Mouse (Mus musculus) liver, adult 2 months (tissue): Measurements from ENCODE around the gene Hid1. TPM values are rescaled to one million over a fixed set of nuclear protein-coding genes. Genes with fewer than 3 reads are reported as not detected.

ENCODE experiments used
- DNase-seq: peaks from one replicate; pipeline ENCODE4 v3.0.0-alpha.2; 2011; ENCODE audit warnings: low read depth, low spot score; ENCODE audit errors: extremely low read depth
- H3K27ac ChIP-seq: fragments of 200-500 bp; replicated peaks from 2 replicates; pipeline ENCODE4 v1.5.1; 2012; ENCODE audit warnings: low read depth, mild to moderate bottlenecking, control low read depth, inconsistent platforms, low read length; ENCODE audit not compliant: insufficient read depth
- H3K27me3 ChIP-seq: fragments of 200-500 bp; 2 replicates; pipeline ENCODE4 v1.6.1; 2012; ENCODE audit warnings: mild to moderate bottlenecking, moderate library complexity, low read length, inconsistent platforms; ENCODE audit not compliant: control insufficient read depth, insufficient read depth
- H3K36me3 ChIP-seq: fragments of 200-500 bp; 2 replicates; pipeline ENCODE4 v1.6.1; 2012; ENCODE audit warnings: low read length, inconsistent platforms; ENCODE audit not compliant: control insufficient read depth, insufficient read depth
- H3K4me1 ChIP-seq: fragments of 200-500 bp; 2 replicates; pipeline ENCODE4 v1.6.1; 2011; ENCODE audit warnings: low read length; ENCODE audit not compliant: control insufficient read depth, insufficient read depth
- H3K4me3 ChIP-seq: fragments of 200-500 bp; 2 replicates; pipeline ENCODE4 v1.5.1; 2011; ENCODE audit warnings: low read depth, mild to moderate bottlenecking, control low read depth, low read length, moderate library complexity; ENCODE audit not compliant: insufficient read depth
- H3K79me2 ChIP-seq: fragments of 200-500 bp; 2 replicates; pipeline ENCODE4 v1.6.1; 2012; ENCODE audit warnings: inconsistent platforms, mild to moderate bottlenecking, low read length, moderate library complexity; ENCODE audit not compliant: control insufficient read depth, insufficient read depth
- H3K9ac ChIP-seq: fragments of 200-500 bp; 2 replicates; pipeline ENCODE4 v1.6.1; 2012; ENCODE audit warnings: low read depth, mild to moderate bottlenecking, control low read depth, inconsistent platforms, low read length
- CTCF ChIP-seq: fragments of 200-500 bp; IDR thresholded peaks from 2 replicates; pipeline ENCODE4 v1.5.1; 2011; ENCODE audit warnings: low read depth, low read length, control low read depth
- POLR2A ChIP-seq: fragments of 200-500 bp; IDR thresholded peaks from 2 replicates; pipeline ENCODE4 v1.6.1; 2011; ENCODE audit warnings: low read length, control low read depth; ENCODE audit not compliant: insufficient read depth; ENCODE audit errors: extremely low read depth
- WGBS: fragments of 180-500 bp; shearing (Covaris S2); methylation state at CpG from one replicate; pipeline ENCODE4 v1.1.7; 2018; 5-methylcytosine and 5-hydroxymethylcytosine counted together
- polyA plus RNA-seq: library from polyadenylated mRNA; depleted of rRNA; stranded (reverse); fragments of >200 nt; gene quantifications from 2 replicates; pipeline ENCODE4 v1.2.3, GENCODE M21; 2012
- total RNA-seq: library from RNA; depleted of rRNA; stranded (reverse); fragments of >200 nt; gene quantifications from 2 replicates; pipeline ENCODE4 v1.2.3, GENCODE M21; 2014

The Hid1 gene
- total and polyA plus RNA-seq, 2 experiments, result 0.55 to 3.1 TPM

DNA sequence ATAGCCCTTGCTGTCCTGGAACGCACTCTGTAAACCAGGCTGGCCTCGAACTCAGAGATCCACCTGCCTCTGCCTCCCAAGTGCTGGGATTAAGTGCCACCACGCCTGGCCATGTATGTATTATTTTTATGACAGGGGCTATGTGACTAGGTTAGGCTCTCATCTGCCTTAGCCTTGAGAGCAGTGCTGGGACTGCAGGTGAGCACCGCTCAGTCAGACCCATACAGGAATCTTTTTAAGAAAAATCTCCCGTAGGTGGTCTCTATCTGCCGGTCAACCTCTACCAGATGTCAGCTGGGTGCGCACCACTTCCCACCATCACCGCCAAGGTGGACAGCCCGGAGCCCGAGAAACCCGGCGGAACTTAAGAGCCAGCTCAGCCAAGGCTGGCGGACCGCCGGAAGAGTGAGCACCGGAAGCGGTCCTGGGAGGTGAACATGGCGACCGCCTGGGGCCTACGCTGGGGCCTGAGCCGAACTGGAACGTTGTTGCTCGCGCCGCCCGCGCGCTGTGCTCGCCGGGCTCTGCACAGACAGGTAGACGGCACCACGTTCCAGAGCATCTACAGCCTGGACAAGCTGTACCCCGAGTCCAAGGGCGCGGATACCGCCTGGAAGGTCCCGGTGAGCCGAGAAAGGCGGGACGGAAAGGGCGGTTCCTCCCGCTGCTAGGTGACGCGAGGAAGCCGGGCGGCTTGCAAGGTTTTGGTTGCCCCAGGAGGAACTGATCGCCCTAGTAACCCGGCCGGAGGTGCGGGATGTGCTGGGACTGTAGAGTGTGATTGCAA lies 36.0 kb upstream of the Hid1 start, which contains the start of gene Mrpl58:
Gene Mrpl58, plus strand, starts transcription at position 415 of the 787 bp plus-strand sequence.
- H3K4me3 ChIP-seq, result peak within 1 kb of the TSS; percentile 82
- no peaks in the 10 kb centered on the region; the same call in 1 of the 2 replicates for H3K79me2 ChIP-seq
- 3% methylated on average over 50 of the region's 50 CpGs for WGBS
- H3K27me3 ChIP-seq, result no peaks in the 10 kb centered on the region
- H3K9ac ChIP-seq, result peak within 1 kb of the TSS; percentile 89
- peaks cover 2% of the 10 kb centered on the region; the same call in 1 of the 2 replicates for H3K4me1 ChIP-seq
- no peaks in the 10 kb centered on the region for H3K36me3 ChIP-seq
- peak within 1 kb of the TSS; percentile 76 for H3K27ac ChIP-seq
- TF ChIP-seq POLR2A, result peak; percentile 56; the same call in 1 of the 2 replicates
- no peak for TF ChIP-seq CTCF
- peak; percentile 74 for DNase-seq

DNA sequence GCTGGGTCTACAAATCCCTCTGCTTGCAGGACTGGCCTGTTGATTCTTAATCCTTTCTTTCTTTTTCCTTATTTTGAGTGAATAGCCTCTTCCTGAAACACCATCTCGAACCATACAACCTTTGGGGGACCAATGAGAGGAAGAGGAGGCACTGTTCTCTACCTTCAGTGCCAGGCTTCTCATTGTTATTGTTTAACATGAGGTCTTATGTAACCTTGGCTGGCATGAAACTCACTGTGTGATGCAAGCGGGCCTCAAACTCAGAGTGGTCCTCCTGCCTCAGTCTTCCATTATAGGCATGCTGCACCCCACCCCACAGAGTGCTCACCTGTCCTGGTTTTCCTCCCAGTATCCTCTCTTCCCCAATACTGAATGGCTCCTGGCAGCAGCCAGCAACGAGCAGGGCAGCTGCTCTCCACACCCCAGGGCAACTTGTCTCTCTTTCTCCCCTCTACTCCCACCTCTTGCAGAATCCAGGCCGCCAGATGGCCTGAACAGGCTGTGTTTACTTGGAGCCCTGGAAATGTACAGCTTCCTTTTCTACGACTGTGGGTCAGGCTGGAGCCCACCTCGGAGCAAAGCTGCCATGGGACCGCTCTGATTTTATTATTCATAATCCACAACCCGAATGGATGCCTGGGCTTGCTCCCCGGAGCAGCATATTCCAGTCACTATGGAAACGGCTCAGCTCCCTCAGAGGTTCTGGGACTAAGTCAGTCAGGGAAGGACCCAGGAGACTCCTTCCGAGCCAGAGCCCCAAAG lies 33.3 kb upstream of the Hid1 start:
- TF ChIP-seq POLR2A (no peak), CTCF (no peak)
- Histone ChIP-seq H3K4me3 (no peak overlapping the region), H3K9ac (no peak overlapping the region), H3K27me3 (no peaks in the 10 kb centered on the region), H3K36me3 (no peaks in the 10 kb centered on the region), H3K79me2 (no peaks in the 10 kb centered on the region; the same call in 1 of the 2 replicates), H3K27ac (no peak overlapping the region), H3K4me1 (peaks cover 2% of the 10 kb centered on the region; the same call in 1 of the 2 replicates)
- no peak for DNase-seq
- WGBS, result 62% methylated on average over 11 of the region's 11 CpGs

GRCm38 (mm10) chr11:115400126-115400525 lies 32.6 kb upstream of the Hid1 start:
- WGBS, result 72% methylated on average over 3 of the region's 3 CpGs
- Histone ChIP-seq H3K4me1 (peaks cover 2% of the 10 kb centered on the region; the same call in 1 of the 2 replicates), H3K9ac (no peak overlapping the region), H3K79me2 (no peaks in the 10 kb centered on the region; the same call in 1 of the 2 replicates), H3K27ac (no peak overlapping the region), H3K27me3 (no peaks in the 10 kb centered on the region), H3K36me3 (no peaks in the 10 kb centered on the region), H3K4me3 (no peak overlapping the region)
- DNase-seq, result no peak
- TF ChIP-seq CTCF (no peak), POLR2A (no peak)

DNA sequence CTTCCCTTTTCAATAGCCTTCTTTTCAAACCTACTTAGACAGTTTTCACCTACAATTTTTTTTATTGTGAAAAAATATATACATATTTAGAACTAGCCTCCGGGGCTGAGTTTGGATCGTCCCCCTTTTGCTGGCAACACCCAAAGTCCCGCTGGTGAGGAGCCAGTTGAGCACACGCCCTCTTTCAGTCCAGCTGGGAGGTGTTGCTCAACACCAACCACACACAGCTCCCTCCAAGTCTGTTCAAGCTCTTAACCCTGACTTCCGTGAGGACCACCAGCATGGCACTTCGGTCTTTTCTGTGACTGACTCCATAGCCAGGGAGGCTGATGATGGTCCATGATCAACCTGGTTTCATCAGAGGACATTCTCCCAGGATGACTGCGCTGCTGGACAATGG lies 30.5 kb upstream of the Hid1 start:
- Histone ChIP-seq H3K9ac (no peak overlapping the region), H3K27me3 (0 out of 2 replicates have a peak, but pooled peaks cover 2% of the 10 kb centered on the region), H3K79me2 (no peaks in the 10 kb centered on the region), H3K4me1 (no peaks in the 10 kb centered on the region), H3K27ac (no peak overlapping the region), H3K36me3 (no peaks in the 10 kb centered on the region), H3K4me3 (no peak overlapping the region)
- TF ChIP-seq CTCF, result no peak
- TF ChIP-seq POLR2A, result no peak
- no peak for DNase-seq
- WGBS, result 35% methylated on average over 7 of the region's 7 CpGs

DNA sequence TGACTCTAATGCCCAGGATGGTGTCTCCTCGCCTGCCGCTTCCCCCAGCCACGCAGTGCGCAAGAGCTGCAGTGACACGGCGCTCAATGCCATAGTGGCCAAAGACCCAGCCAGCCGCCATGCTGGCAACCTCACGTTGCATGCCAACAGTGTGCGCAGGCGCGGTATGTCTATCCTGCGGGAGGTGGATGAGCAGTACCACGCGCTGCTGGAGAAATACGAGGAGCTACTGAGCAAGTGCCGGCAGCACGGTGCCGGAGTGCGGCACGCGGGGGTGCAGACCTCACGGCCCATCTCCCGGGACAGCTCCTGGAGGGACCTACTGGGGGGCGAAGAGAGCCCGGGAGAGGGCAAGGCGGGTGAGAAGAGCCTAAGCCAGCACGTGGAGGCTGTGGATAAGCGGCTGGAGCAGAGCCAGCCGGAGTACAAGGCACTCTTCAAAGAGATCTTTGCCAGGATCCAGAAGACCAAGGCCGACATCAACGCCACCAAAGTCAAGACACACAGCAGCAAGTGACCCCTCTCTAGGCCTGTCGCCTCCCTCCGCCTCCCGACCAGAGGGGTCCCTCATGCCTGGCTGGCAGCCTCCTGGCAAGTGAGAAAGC lies 26.3 kb upstream of the Hid1 start:
- H3K27ac ChIP-seq, result no peak overlapping the region
- no peaks in the 10 kb centered on the region for H3K79me2 ChIP-seq
- no peak overlapping the region for H3K9ac ChIP-seq
- no peak for DNase-seq
- 51% methylated on average over 34 of the region's 34 CpGs for WGBS
- TF ChIP-seq CTCF (no peak), POLR2A (no peak)
- H3K4me1 ChIP-seq, result no peaks in the 10 kb centered on the region
- 0 out of 2 replicates have a peak, but pooled peaks cover 2% of the 10 kb centered on the region for H3K27me3 ChIP-seq
- peak overlapping the region; percentile 20; the same call in 1 of the 2 replicates for H3K4me3 ChIP-seq
- no peaks in the 10 kb centered on the region for H3K36me3 ChIP-seq
